Mouse (Mus musculus): ENCODE measurements at regions not wholly inside any gene's neighbourhood (a gene's known extent, or its start where the extent isn't known, plus 50 kb on each side); places are given as distances from the start of the nearest gene placed in this dataset.

GRCm38 (mm10) chr14:105383382-105383781 lies 125.0 kb downstream of the Ndfip2 start:
- TF ChIP-seq CTCF (IDR thresholded peaks at IDR 0.05; ENCODE audit: low read depth, low read length) (no peak), EP300 (IDR thresholded peaks at IDR 0.05; ENCODE audit: insufficient read depth, low read depth, low read length) (no peak)
